Mouse (Mus musculus) spleen, adult 2 months (tissue): ENCODE results near the gene Lef1. TPM values are rescaled to one million over a fixed set of nuclear protein-coding genes. Genes with fewer than 3 reads are reported as not detected.

Experiments used
- DNase-seq, 2 experiments: peaks; one replicate each; pipeline versions ENCODE4 v3.0.0 to v3.0.0-alpha.2; 2012 to 2021; ENCODE audit warnings: low spot score in 2 of 2, low read depth in 1 of 2
- H3K27ac ChIP-seq: fragments of 200-500 bp; 2 replicates; pipeline ENCODE4 v1.5.1; 2012; ENCODE audit warnings: low read length, inconsistent platforms; ENCODE audit not compliant: insufficient read depth
- H3K27me3 ChIP-seq: fragments of 200-500 bp; 2 replicates; pipeline ENCODE4 v1.6.1; 2012; ENCODE audit warnings: mild to moderate bottlenecking, moderate library complexity, low read length, inconsistent platforms; ENCODE audit not compliant: control insufficient read depth, insufficient read depth
- H3K36me3 ChIP-seq: fragments of 200-500 bp; 2 replicates; pipeline ENCODE4 v1.6.1; 2012; ENCODE audit warnings: mild to moderate bottlenecking, low read length, inconsistent platforms; ENCODE audit not compliant: control insufficient read depth, insufficient read depth
- H3K4me1 ChIP-seq: fragments of 200-500 bp; 2 replicates; pipeline ENCODE4 v1.6.1; 2011; ENCODE audit warnings: inconsistent platforms; ENCODE audit not compliant: control insufficient read depth, insufficient read depth, insufficient read length
- H3K4me3 ChIP-seq: fragments of 200-500 bp; 2 replicates; pipeline ENCODE4 v1.5.1; 2011; ENCODE audit warnings: mild to moderate bottlenecking, inconsistent platforms; ENCODE audit not compliant: insufficient read depth, insufficient read length; ENCODE audit errors: extremely low read depth
- CTCF ChIP-seq: fragments of 200-500 bp; IDR thresholded peaks from 2 replicates; pipeline ENCODE4 v1.5.1; 2011; ENCODE audit warnings: mild to moderate bottlenecking, inconsistent platforms; ENCODE audit not compliant: insufficient read depth, insufficient read length, insufficient replicate concordance; ENCODE audit errors: extremely low read depth
- POLR2A ChIP-seq: fragments of 200-500 bp; IDR thresholded peaks from 2 replicates; pipeline ENCODE4 v1.6.1; 2011; ENCODE audit warnings: low read depth, low read length, inconsistent platforms
- WGBS: fragments of 180-500 bp; shearing (Covaris S2); methylation state at CpG from one replicate; pipeline ENCODE4 v1.1.7; 2018; 5-methylcytosine and 5-hydroxymethylcytosine counted together
- polyA plus RNA-seq: library from polyadenylated mRNA; depleted of rRNA; stranded (reverse); fragments of >200 nt; gene quantifications from 2 replicates; pipeline ENCODE4 v1.2.3, GENCODE M21; 2012; rRNA removed

The Lef1 gene
- polyA plus RNA-seq, 1 experiment, result 50.9 TPM

GRCm38 (mm10) chr3:131270381-131270780 is 160.1 kb downstream of the Lef1 start:
- WGBS, result 91% methylated on average over 6 of the region's 6 CpGs
- Histone ChIP-seq H3K4me1 (no peaks in the 10 kb centered on the region; the same call in 1 of the 2 replicates), H3K27me3 (no peaks in the 10 kb centered on the region), H3K36me3 (no peaks in the 10 kb centered on the region), H3K4me3 (no peak overlapping the region), H3K27ac (no peak overlapping the region)
- TF ChIP-seq CTCF (no peak), POLR2A (no peak)
- no peak for DNase-seq

- 9% methylated on average over 8 of the region's 8 CpGs for WGBS
- TF ChIP-seq CTCF (no peak), POLR2A (no peak)
- DNase-seq, result peak in 1 of 2 experiments; percentile 15
- Histone ChIP-seq H3K4me1 (no peaks in the 10 kb centered on the region; the same call in 1 of the 2 replicates), H3K36me3 (no peaks in the 10 kb centered on the region), H3K27me3 (no peaks in the 10 kb centered on the region), H3K27ac (no peak overlapping the region), H3K4me3 (peak overlapping the region; percentile 71; the same call in 1 of the 2 replicates)
Measured at GRCm38 (mm10) chr3:131271157-131271556, 160.9 kb downstream of the Lef1 start.

DNA sequence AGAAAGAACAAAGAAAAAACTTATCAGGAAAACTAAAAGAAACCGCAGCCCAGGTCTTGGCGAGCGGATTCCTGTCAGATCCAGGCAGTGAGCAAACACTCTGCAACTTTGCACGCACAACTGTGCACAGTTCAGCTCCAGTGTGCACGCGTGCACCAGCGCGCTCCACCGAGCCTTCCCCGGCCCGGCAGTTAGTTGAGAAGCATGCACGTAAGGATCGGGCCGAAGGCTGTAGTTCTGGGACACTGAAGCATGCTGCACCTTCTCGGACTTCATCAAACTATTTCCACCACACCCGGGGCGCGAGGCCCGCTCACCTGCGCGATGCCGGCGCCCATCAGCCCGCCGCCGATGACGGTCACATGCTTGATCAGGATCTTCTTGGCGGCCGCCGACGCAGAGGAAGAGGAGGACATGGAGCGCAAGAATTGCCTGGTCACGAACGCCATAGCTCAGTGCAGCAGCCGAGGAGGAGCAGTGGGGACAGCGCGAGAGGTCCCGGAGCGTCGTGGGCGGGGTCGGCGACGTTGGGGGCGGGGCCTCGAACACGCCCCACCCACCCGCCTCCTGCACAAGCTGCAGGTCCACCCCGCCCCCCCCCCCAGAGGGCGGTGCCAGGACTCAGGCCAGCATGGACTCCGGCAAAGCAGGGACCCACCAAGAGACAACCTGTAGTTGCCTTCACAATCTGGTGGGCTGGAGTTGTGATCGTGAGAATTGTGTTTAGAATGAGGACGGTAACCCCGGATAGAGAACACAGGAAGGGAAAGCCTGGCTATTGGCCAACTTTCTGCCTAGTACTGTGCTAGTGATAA is 161.5 kb downstream of the Lef1 start, which contains the start of gene Hadh:
TSS of gene Hadh (minus strand) at position 543 of the 815 bp plus-strand sequence.
- H3K27ac ChIP-seq, result peak within 1 kb of the TSS; percentile 22; the same call in 1 of the 2 replicates
- WGBS, result under 1% methylated on average over 54 of the region's 54 CpGs

GRCm38 (mm10) chr3:131272374-131273100 is 162.3 kb downstream of the Lef1 start:
- Histone ChIP-seq H3K27ac (peak overlapping the region; percentile 22; the same call in 1 of the 2 replicates), H3K4me1 (no peaks in the 10 kb centered on the region; the same call in 1 of the 2 replicates), H3K4me3 (peak overlapping the region; percentile 71), H3K36me3 (no peaks in the 10 kb centered on the region), H3K27me3 (no peaks in the 10 kb centered on the region)
- TF ChIP-seq POLR2A (no peak), CTCF (no peak)
- 24% methylated on average over 10 of the region's 10 CpGs for WGBS
- DNase-seq, result no peak

More for the DNA sequence above, 161.5 kb downstream of the Lef1 start, which contains the start of gene Hadh:
- Histone ChIP-seq H3K27me3 (no peaks in the 10 kb centered on the region), H3K36me3 (no peaks in the 10 kb centered on the region), H3K4me3 (peak within 1 kb of the TSS; percentile 71), H3K4me1 (no peaks in the 10 kb centered on the region; the same call in 1 of the 2 replicates)
- DNase-seq, result peak; percentile 57 to 77
- TF ChIP-seq CTCF (no peak), POLR2A (no peak)

Other genes starting within 250 kb of the Lef1 start
- 18.2 and 18.6 TPM in 2 replicates for gene Hadh, start 161.6 kb downstream of the Lef1 start, polyA plus RNA-seq
- 1.2 and 2.0 TPM in 2 replicates for gene Cyp2u1, start 192.8 kb downstream of the Lef1 start, polyA plus RNA-seq